Mouse (Mus musculus) ES-E14 (cell line): ENCODE measurements at regions not wholly inside any gene's neighbourhood (a gene's known extent, or its start where the extent isn't known, plus 50 kb on each side); places are given as distances from the start of the nearest gene placed in this dataset.

Source experiments
- DNase-seq: peaks from one replicate; pipeline ENCODE4 v3.0.0-alpha.2; 2013; ENCODE audit warnings: low read depth, low spot score
- H3K27ac ChIP-seq: 2 replicates; pipeline ENCODE4 v1.5.1; 2012; ENCODE audit warnings: low read depth, mild to moderate bottlenecking, low read length, moderate library complexity, mixed read lengths; ENCODE audit not compliant: poor library complexity, insufficient read depth, severe bottlenecking
- H3K36me3 ChIP-seq: 2 replicates; pipeline ENCODE4 v1.6.1; 2012; ENCODE audit warnings: mild to moderate bottlenecking, low read length, moderate library complexity, mixed read lengths; ENCODE audit not compliant: control insufficient read depth, poor library complexity, insufficient read depth, severe bottlenecking
- H3K4me1 ChIP-seq, 2 experiments: fragments of 150-350 bp in 1 of 2; sonication (generic) in 1 of 2; 2 replicates each; pipeline ENCODE4 v1.6.1; 2012; ENCODE audit warnings: low read length in 2 of 2, mild to moderate bottlenecking in 1 of 2, mixed read lengths in 1 of 2; ENCODE audit not compliant: control insufficient read depth in 2 of 2, insufficient read depth in 2 of 2, poor library complexity in 1 of 2
- H3K4me3 ChIP-seq, 2 experiments: fragments of 150-350 bp in 1 of 2; sonication (generic) in 1 of 2; 2 replicates each; pipeline ENCODE4 v1.5.1; 2012; ENCODE audit warnings: low read length in 2 of 2, low read depth in 1 of 2, mild to moderate bottlenecking in 1 of 2, mixed read lengths in 1 of 2; ENCODE audit not compliant: insufficient read depth in 1 of 2, poor library complexity in 1 of 2, severe bottlenecking in 1 of 2
- H3K9ac ChIP-seq: 2 replicates; pipeline ENCODE4 v1.6.1; 2012; ENCODE audit warnings: low read depth, mild to moderate bottlenecking, low read length, mixed read lengths; ENCODE audit not compliant: poor library complexity, insufficient read depth, severe bottlenecking
- H3K9me3 ChIP-seq: fragments of 150-350 bp; sonication (generic); 2 replicates; pipeline ENCODE4 v1.6.1; 2012; ENCODE audit warnings: low read depth, mild to moderate bottlenecking, low read length; ENCODE audit not compliant: control insufficient read depth, insufficient read depth
- CHD2 ChIP-seq: IDR thresholded peaks from 2 replicates; pipeline ENCODE4 v1.6.1; 2014; ENCODE audit warnings: mild to moderate bottlenecking, low read depth, low read length, inconsistent platforms
- HCFC1 ChIP-seq: IDR thresholded peaks from 2 replicates; pipeline ENCODE4 v1.6.1; 2012; ENCODE audit warnings: low read length, inconsistent platforms, borderline replicate concordance; ENCODE audit not compliant: insufficient read depth
- MAFK ChIP-seq: IDR thresholded peaks from 2 replicates; pipeline ENCODE4 v1.6.1; 2014; ENCODE audit warnings: mild to moderate bottlenecking, low read depth, low read length, inconsistent platforms; ENCODE audit not compliant: insufficient read depth
- ZC3H11A ChIP-seq: IDR thresholded peaks from 2 replicates; pipeline ENCODE4 v1.6.1; 2012; ENCODE audit warnings: low read depth, mild to moderate bottlenecking, inconsistent platforms, low read length, borderline replicate concordance
- ZNF384 ChIP-seq: IDR thresholded peaks from 2 replicates; pipeline ENCODE4 v1.6.1; 2012; ENCODE audit warnings: low read depth, low read length, inconsistent platforms
- in situ Hi-C, 2 experiments: fragments of 600-800 bp; cut with MboI; formaldehyde crosslinking; loops; one replicate each; pipeline ENCODE4 v1.15.1; 2025; ENCODE audit warnings: low sequenced_read_pairs in 2 of 2, inconsistent platforms in 1 of 2; ENCODE audit not compliant: unreplicated experiment in 2 of 2

DNA sequence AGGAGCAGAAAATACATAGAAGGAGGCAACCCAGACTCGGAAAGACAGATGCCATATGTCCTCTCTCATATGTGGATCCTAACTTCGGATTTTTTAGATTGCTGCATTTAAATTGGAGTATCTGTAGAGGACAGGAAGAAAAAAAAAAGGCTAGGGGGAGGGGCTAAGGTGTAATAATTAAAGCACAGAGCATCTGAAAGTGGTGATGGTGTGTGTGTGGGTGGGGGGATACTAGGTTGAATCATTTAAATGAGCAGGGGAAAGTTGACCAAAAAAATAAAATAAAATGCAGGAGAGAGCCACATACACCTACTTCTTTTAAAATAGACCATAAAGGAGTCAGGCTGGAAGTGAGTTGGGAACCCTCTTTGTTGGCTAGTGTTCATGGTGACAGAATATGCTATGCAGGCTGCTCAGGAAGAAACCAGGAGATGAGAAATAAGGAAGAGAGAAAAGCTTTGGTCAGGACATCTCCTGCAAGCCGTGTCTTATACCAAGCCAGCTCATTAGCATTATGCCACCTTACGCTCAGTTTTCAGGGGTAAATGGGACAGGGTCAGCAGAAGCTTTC lies 104.7 kb upstream of the Ptprm start:
- no peak overlapping the region for H3K4me3 ChIP-seq
- no peak overlapping the region for H3K9ac ChIP-seq
- TF ChIP-seq CHD2: no peak
- TF ChIP-seq ZNF384: no peak
- no peak for TF ChIP-seq ZC3H11A
- no peak for TF ChIP-seq MAFK
- no peak for TF ChIP-seq HCFC1
- in situ Hi-C loops: no loop called here
- no peaks in the 10 kb centered on the region for H3K4me1 ChIP-seq
- no peak for DNase-seq
- H3K27ac ChIP-seq: no peak overlapping the region
- H3K9me3 ChIP-seq: no peaks in the 10 kb centered on the region
- no peaks in the 10 kb centered on the region for H3K36me3 ChIP-seq

DNA sequence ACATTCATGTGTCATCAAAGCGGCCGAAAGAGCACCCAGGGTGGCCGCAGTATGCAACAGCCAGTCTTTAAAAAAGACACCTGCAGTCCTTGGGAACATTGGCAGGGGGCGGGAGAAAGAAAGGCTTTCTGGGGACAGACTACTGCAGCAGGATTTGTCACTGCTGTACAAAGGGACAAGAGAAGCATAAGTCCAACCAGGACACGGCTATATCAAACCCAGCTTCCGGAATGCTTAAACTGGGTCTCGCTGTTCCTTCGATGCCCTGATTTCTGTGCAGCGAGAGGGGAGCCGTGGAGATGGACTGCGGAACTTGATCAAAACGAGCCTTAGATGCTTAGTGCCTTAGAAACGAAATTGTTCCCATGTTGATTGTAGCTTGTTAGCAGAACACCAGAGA lies 97.7 kb upstream of the Ptprm start:
- Histone ChIP-seq H3K36me3 (no peaks in the 10 kb centered on the region), H3K4me1 (no peaks in the 10 kb centered on the region), H3K4me3 (no peak overlapping the region), H3K9ac (no peak overlapping the region), H3K9me3 (no peaks in the 10 kb centered on the region), H3K27ac (no peak overlapping the region)
- in situ Hi-C loops: no loop called here
- DNase-seq: no peak
- TF ChIP-seq CHD2 (no peak), ZNF384 (no peak), ZC3H11A (no peak), MAFK (no peak), HCFC1 (no peak)

DNA sequence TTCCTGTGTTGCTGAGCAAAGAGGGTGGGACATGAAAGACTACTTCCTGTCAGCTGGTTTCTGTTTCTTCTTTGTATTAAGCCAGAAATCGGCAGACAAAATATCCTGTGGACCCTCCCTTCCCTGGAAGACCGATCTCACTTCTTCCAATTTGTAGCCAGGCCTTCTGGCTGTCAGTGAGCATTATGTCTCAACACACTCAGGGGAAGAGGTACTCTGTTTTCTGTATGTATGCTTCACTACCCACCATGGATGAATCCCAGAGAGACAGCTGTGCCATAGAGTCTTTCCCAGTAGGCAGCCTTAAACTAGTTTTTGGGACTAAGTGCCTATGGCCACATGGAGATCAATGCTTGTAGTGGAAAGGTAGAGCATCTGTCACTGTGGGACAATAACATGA lies 96.8 kb upstream of the Ptprm start:
- Histone ChIP-seq H3K27ac (no peak overlapping the region), H3K4me3 (no peak overlapping the region), H3K9ac (no peak overlapping the region), H3K36me3 (no peaks in the 10 kb centered on the region), H3K4me1 (no peaks in the 10 kb centered on the region), H3K9me3 (no peaks in the 10 kb centered on the region)
- no peak for DNase-seq
- no peak for TF ChIP-seq ZC3H11A
- no peak for TF ChIP-seq HCFC1
- TF ChIP-seq MAFK: no peak
- no peak for TF ChIP-seq ZNF384
- TF ChIP-seq CHD2: no peak
- in situ Hi-C loops: no loop called here

DNA sequence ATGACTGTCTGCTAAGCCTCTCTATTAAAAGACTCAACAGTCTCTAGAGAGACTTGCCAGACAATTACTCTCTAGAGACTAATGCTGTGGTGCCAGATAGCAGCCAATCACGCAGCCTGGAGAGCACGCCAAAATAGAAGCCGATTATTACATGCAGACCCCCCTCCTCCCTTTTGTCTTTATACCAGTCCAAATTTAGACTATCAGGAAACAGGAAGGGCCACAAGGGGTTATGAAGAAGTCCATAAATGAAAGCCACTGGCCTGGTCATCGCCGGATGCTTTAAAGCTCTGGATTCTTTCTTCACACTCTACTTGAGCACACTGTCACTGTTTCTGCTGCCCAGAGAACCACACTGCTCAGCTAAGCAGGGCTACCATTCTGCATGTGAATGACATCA lies 95.8 kb upstream of the Ptprm start:
- Histone ChIP-seq H3K27ac (no peak overlapping the region), H3K9me3 (no peaks in the 10 kb centered on the region), H3K4me3 (no peak overlapping the region), H3K4me1 (no peaks in the 10 kb centered on the region), H3K36me3 (no peaks in the 10 kb centered on the region), H3K9ac (no peak overlapping the region)
- in situ Hi-C loops: no loop called here
- no peak for TF ChIP-seq HCFC1
- DNase-seq: no peak

DNA sequence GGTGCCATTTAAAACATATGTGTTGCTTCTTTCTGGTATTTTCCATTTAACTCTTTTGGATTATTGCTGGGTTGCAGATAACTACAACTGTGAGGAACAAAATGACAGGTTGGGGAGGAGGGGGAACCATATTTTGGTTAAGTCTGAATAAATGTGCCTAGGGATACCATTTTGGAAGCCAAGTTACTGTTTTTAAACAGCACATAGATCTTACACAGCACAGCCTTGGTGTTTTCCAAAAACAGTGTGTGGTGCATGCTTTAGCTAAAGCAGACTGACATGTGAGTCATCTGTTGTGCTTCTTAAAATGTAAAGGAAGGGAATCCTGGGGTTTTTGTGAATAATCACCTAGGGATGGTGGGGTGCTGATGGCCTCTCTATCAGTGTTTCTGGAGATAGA lies 91.7 kb upstream of the Ptprm start:
- Histone ChIP-seq H3K4me1 (no peaks in the 10 kb centered on the region), H3K9ac (no peak overlapping the region), H3K27ac (no peak overlapping the region), H3K4me3 (no peak overlapping the region), H3K9me3 (no peaks in the 10 kb centered on the region), H3K36me3 (no peaks in the 10 kb centered on the region)
- no peak for DNase-seq
- in situ Hi-C loops: no loop called here
- TF ChIP-seq CHD2 (no peak), HCFC1 (no peak), ZC3H11A (no peak), ZNF384 (no peak), MAFK (no peak)
